Mouse (Mus musculus): ENCODE measurements at regions not wholly inside any gene's neighbourhood (a gene's known extent, or its start where the extent isn't known, plus 50 kb on each side); places are given as distances from the start of the nearest gene placed in this dataset.

GRCm38 (mm10) chr2:114994691-114995347, 340.1 kb upstream of the Dph6 start:
- no peak for DNase-seq

DNA sequence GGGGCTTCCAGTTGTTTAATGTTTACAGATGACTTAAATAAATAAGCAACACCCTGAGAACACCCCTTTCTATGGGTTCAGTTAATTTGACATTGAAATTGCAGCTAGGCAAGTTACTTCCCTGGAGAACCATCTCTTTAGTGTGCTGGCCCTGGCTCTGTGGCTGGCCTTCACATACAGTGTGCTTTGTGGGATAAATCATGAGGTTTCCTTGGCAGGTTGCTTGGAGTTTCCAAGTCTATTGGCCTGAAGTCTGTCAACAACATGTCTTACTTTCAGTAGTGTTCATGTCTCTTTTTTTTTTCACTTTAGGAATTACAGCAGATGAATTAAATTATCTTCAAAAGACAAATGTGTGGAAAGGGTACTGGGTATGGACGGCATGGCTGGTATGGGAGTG, 359.2 kb upstream of the Dph6 start:
- DNase-seq: no peak

- no peak for DNase-seq
Observed at GRCm38 (mm10) chr2:115026777-115027176, 372.0 kb upstream of the Dph6 start.

GRCm38 (mm10) chr2:115031134-115031533, 376.4 kb upstream of the Dph6 start:
- DNase-seq: no peak

- DNase-seq: no peak
Observed at GRCm38 (mm10) chr2:115036205-115036604, 381.4 kb upstream of the Dph6 start.

DNA sequence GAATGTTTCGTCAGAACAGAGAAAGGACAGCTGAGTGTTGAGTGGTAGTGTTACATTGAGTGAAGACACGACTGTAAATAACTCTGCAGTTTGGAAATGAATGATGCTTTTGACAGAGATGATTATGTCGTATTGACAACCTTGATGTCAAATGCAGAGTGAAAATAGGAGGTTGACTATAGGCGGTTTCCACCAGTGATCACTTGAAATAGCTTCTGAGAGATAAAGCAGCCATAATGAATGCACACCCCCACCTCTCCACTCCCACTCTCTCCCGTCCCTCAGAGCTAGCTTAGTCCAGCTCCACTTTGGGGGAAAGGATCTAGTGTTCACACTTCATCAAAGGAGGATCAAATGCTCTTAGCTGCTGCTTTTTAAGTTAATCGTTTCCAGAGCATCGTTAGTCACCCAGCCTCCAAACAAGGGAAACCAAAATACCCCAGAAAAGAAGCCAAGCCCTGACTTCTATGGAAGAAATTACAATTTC, 387.6 kb upstream of the Dph6 start:
- DNase-seq: no peak

DNA sequence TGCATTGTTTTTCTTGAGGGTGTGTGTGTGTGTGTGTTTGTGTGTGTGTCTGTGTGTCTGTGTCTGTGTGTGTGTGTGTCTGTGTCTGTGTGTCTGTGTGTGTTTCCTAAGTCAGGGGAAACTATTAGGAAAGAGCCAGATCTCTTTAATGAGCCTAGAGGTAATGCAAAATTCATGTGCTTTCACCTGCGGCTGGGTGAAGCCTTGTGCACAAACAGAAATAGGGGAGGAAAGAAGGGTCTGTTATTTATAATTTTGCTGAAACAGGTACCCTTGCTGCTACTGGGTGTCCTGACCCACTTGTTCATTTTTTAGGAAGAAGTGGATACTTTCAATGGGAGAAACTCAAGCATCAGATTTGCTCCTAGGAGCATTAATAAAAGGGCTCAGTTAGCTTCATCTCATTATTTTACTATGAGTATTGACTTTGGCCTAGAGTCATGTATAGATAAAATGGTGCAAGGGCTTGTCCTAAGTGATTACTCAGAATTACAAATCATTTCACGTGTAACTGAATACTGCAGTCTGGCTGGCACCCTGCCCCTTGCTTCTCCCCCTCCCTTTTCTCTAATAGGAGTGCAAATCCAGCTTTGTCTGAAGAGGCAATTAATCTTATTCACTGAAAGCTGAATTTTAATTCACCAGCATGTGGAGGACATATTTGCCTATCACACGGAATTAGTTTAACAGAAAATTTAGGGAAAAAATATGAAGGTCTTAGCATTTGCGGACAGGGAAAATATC, 401.7 kb upstream of the Dph6 start:
- DNase-seq: no peak

DNA sequence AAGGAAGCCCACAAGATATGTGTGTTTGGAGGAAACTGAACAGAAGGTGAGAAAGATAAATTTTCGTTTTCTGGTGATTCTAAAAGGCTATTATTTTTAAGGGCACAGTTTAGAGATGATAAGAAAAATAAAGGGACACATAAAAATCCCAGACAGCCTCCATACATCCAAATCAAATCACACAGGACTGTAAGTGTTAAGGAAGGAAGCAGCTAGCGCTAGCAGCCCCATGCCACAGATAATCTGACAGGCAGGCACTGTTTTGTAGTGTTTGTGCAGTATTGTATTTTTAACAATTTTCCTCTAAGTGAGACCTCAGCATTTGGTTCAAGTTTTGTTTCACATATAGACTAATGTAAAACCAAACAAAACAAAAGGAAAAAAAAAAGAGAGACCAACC, 402.4 kb upstream of the Dph6 start:
- DNase-seq: no peak

- DNase-seq: no peak
Observed at GRCm38 (mm10) chr2:115067489-115068163, 412.9 kb upstream of the Dph6 start.

- no peak for DNase-seq
Observed at GRCm38 (mm10) chr2:115069704-115070103, 414.9 kb upstream of the Dph6 start.

DNA sequence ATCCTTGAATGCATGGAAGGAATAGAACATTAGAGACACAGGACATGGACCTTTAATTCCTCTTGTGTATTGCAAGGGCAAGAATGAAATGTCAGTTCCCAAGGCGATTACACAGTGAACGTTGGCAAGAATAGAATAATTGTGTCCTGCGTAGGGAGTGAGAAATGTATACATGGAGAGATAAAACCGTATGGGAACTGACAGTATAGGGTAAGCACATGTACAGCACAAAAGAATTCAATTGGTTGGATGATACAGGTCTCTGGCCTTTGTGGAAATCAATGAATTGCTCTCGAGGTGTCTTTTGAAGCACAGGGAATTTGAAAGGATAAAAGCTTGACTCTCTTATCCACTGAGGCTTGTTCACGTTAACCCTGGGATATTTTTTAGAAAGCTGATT, 415.4 kb upstream of the Dph6 start:
- DNase-seq: no peak

GRCm38 (mm10) chr2:115070666-115071065, 415.9 kb upstream of the Dph6 start:
- DNase-seq: no peak

DNA sequence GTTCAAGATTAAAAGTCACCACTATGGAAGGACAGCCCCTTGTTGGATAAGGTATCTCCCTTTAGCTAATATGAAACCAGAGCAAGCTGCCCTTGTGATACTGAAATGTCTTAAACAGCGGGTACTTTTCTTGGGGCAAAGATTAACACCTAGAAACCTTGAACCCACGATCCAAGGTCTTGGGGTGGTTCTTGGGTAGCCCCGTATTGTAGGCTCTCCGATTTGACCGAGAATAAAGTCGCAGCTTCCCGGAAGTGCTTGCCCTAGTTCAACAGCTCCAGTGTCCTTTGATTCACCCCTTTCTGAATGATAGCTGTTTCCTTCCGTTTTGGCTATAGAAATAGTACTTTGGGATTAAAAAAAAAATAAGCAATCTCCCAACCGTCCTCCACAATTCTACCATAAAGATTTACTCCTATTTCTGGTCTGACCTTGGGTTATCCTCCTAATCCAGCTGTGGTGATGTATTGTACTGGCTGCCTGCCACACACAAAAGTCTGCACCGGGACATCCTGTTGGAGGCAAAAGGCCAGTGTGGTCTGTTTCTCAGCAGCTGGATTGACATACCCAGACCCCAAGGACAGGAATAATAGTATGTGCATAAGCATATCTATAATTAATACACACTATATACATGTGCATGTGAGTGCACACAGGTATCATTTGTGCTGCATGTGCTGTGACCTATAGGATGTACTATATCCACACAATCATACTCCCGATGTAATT, 427.0 kb upstream of the Dph6 start:
- no peak for DNase-seq

GRCm38 (mm10) chr2:115082292-115082809, 427.6 kb upstream of the Dph6 start:
- DNase-seq: no peak

GRCm38 (mm10) chr2:115088421-115089120, 433.8 kb upstream of the Dph6 start:
- DNase-seq: no peak

- no peak for DNase-seq
Observed at GRCm38 (mm10) chr2:115090430-115091175, 435.8 kb upstream of the Dph6 start.

GRCm38 (mm10) chr2:115095351-115095750, 440.6 kb upstream of the Dph6 start:
- DNase-seq: no peak

GRCm38 (mm10) chr2:115101501-115101900, 446.7 kb upstream of the Dph6 start:
- DNase-seq: no peak

DNA sequence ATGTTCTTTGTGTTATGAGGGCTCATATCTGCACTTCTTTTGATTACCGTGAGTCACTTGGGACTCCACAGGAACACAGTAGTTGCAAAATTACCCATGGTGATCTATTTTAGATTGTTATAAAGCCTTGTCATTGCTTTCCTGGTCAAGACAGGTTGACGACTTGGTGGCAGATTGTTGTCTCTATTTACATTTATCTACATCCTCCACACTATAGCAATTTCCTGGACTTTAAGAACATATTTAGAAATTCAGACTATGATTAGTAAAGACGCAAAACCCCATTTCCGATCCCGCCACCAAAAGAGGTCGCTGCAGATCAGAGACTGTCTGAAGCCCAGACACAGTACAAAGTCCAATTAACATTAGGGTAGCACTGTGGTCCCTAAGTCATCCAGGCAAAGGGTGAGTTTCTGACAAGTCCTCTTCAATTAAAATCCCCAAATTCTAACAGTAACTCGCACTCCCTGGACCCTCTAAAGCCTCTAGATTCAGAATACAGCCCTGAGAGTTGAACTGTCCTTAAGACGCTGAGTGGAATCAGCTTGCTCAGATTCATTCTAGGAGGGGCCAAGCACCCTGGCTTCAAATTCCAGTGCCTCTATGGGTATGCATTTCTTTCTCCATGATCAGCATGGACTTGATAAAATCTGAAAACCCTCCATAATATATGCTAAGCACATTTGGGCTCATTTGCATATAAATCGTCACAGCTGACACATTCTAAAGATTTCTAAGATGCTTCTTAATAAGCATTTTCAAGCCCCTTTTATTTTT, 461.9 kb upstream of the BC052040 start:
- no peak for DNase-seq

DNA sequence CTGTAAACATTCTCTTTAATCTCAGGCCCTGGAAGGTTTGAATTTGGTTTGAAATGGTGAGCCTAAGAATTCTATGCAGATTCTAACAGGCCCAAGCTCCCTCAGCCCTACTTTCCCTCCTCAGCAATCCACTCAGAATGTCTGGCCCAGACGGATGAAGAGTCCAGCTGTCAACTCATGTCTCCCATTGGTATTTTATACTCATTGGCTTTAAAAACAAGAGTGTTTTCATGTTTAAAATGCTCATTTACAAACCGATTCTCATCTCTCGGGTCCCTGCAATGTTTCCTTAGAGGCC, 461.4 kb upstream of the BC052040 start:
- DNase-seq: no peak
